Mouse (Mus musculus): ENCODE data around the gene Rec114. TPM values are rescaled to one million over a fixed set of nuclear protein-coding genes. Genes with fewer than 3 reads are reported as not detected.

Rec114 gene
- polyA plus RNA-seq, 1 experiment = 5.0 TPM

DNA sequence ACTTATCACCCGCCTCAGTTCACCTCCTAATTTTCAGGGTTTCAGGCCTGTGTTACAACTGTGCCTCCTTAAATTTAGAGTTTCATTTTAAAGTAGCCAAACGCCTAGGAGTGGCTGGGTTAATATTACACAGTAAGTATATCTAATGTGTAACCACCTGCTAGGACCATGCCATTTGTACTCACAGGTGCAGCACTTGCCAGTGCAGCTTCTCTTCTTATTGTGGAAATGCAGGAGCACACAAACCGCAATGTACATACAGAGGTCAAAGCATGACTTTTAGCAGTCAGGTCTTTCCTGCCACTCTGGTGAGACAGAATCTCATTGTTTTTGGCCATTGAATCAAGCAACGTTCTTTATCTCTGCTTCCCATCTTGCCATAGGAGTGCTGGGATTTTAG is 89.3 kb downstream of the Rec114 start:
- Histone ChIP-seq H3K36me3 (ENCODE audit: control insufficient read depth, insufficient read depth, low read length) (peaks cover 13% of the 10 kb centered on the region), H3K4me3 (ENCODE audit: extremely low read depth, insufficient read depth, insufficient read length) (no peak overlapping the region), H3K27me3 (ENCODE audit: control insufficient read depth, insufficient read depth, low read length) (no peaks in the 10 kb centered on the region), H3K4me1 (ENCODE audit: control insufficient read depth, insufficient read depth, insufficient read length) (peaks cover 5% of the 10 kb centered on the region), H3K27ac (ENCODE audit: insufficient read depth, low read length) (no peak overlapping the region)
- 88% methylated on average over 4 of the region's 4 CpGs for WGBS
- no peak for DNase-seq (ENCODE audit: low read depth in 1 of 2, low spot score in 2 of 2)
- TF ChIP-seq POLR2A (IDR thresholded peaks at IDR 0.05; ENCODE audit: low read depth, low read length) = no peak
- no peak for TF ChIP-seq CTCF (IDR thresholded peaks at IDR 0.05; ENCODE audit: extremely low read depth, insufficient read depth, insufficient read length, insufficient replicate concordance)

DNA sequence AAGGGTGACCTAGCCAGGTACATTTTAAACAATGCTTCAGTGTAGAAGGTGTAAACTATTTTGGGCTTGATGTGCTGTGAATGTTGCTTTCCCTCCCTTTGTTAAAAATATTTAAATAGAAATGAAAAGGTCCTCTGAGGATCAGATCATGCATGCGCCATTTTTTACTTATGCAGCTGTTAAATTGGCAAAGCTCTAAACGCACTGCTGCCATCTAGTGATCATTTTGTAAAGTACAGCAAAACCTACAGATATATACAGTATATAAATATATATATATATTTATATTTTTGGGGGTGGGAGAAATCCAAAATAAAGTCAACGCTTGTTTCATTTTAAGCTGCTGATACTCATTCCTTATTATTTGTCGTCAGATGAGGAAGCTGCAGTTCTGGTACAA is 91.8 kb downstream of the Rec114 start:
- H3K4me3 ChIP-seq (ENCODE audit: extremely low read depth, insufficient read depth, insufficient read length) = no peak overlapping the region
- H3K27me3 ChIP-seq (ENCODE audit: control insufficient read depth, insufficient read depth, low read length) = no peaks in the 10 kb centered on the region

DNA sequence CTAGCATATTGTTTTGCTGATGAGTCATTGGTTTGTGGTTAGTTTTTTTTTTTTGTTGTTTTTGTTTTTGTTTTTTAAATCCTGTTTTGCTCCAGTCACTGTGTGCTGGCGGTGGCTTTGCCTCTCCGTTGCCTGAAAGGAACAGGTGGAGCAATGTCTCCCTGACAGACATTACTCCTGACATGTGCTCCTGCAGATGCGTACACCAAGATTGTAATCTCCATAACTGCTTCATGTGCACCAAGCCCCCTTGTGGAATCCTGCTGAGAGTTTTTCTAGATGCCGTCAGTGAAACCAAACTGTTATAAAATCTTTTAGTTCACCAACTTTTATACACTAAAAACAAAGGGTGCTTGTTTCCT is 94.5 kb downstream of the Rec114 start:
- DNase-seq (ENCODE audit: low read depth in 1 of 2, low spot score in 2 of 2) = no peak
- H3K27me3 ChIP-seq (ENCODE audit: control insufficient read depth, insufficient read depth, low read length) = no peaks in the 10 kb centered on the region
- no peak overlapping the region for H3K4me3 ChIP-seq (ENCODE audit: extremely low read depth, insufficient read depth, insufficient read length)
- 77% methylated on average over 4 of the region's 4 CpGs for WGBS
- TF ChIP-seq POLR2A (IDR thresholded peaks at IDR 0.05; ENCODE audit: low read depth, low read length) = no peak
- TF ChIP-seq CTCF (IDR thresholded peaks at IDR 0.05; ENCODE audit: extremely low read depth, insufficient read depth, insufficient read length, insufficient replicate concordance) = no peak
- H3K36me3 ChIP-seq (ENCODE audit: control insufficient read depth, insufficient read depth, low read length) = peaks cover 24% of the 10 kb centered on the region
- no peak overlapping the region for H3K27ac ChIP-seq (ENCODE audit: insufficient read depth, low read length)
- no peaks in the 10 kb centered on the region for H3K4me1 ChIP-seq (ENCODE audit: control insufficient read depth, insufficient read depth, insufficient read length)

More for the DNA sequence above, 91.8 kb downstream of the Rec114 start:
- Histone ChIP-seq H3K4me1 (ENCODE audit: control insufficient read depth, insufficient read depth, insufficient read length) (no peaks in the 10 kb centered on the region; the same call in none of the 2 replicates), H3K27ac (ENCODE audit: insufficient read depth, low read length) (no peak overlapping the region), H3K36me3 (ENCODE audit: control insufficient read depth, insufficient read depth, low read length) (peaks cover 14% of the 10 kb centered on the region)
- TF ChIP-seq CTCF (IDR thresholded peaks at IDR 0.05; ENCODE audit: extremely low read depth, insufficient read depth, insufficient read length, insufficient replicate concordance) (no peak), POLR2A (IDR thresholded peaks at IDR 0.05; ENCODE audit: low read depth, low read length) (no peak)
- peak in 1 of 2 experiments; percentile 50 for DNase-seq (ENCODE audit: low read depth in 1 of 2, low spot score in 2 of 2)
- WGBS = 55% methylated on average over 4 of the region's 4 CpGs

DNA sequence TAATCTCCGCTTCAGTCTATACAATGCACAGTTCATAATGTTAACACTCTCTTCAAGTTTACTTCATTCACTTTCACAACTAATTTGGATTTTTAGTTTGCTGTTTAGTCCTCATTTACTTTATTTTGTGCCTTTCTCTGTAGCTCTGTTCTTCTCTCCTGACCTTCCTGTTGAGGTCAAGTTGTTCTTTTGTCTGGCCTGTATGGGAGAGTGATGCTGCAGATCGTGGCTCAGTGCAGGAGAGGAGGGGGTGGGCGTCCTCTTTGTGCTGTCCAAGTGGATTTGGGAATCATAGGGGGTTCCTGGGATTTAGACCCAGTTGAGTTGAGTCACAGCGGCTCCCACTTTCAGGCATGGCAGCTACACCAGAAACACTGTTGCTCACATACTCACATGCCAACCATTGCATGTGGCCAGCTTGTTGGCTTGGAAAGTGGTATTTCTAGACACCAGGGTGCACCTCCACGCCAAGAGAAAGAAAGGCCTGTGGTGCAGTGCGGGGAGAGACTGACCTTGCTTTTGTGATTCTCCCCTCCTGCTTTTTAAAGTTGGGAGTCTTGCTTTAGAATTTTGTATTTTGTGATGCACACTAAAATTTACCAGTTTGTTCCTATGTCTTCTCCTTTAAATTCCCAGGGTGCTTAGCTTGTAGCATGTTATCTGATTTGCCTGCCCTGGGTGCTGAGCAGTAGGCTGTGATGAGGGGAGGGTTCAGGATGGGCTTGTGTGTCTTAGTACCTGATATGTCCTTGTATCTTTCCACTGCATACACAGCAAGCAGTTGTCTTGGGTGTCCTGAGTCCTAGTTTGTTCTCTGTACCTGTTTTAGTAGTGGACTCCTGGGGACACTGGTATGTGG is 95.1 kb downstream of the Rec114 start:
- Histone ChIP-seq H3K27me3 (ENCODE audit: control insufficient read depth, insufficient read depth, low read length) (no peaks in the 10 kb centered on the region), H3K36me3 (ENCODE audit: control insufficient read depth, insufficient read depth, low read length) (peaks cover 28% of the 10 kb centered on the region), H3K27ac (ENCODE audit: insufficient read depth, low read length) (no peak overlapping the region), H3K4me3 (ENCODE audit: extremely low read depth, insufficient read depth, insufficient read length) (no peak overlapping the region), H3K4me1 (ENCODE audit: control insufficient read depth, insufficient read depth, insufficient read length) (no peaks in the 10 kb centered on the region)
- WGBS = 94% methylated on average over 6 of the region's 6 CpGs
- DNase-seq (ENCODE audit: low read depth in 1 of 2, low spot score in 2 of 2) = no peak
- TF ChIP-seq POLR2A (IDR thresholded peaks at IDR 0.05; ENCODE audit: low read depth, low read length) (no peak), CTCF (IDR thresholded peaks at IDR 0.05; ENCODE audit: extremely low read depth, insufficient read depth, insufficient read length, insufficient replicate concordance) (no peak)

DNA sequence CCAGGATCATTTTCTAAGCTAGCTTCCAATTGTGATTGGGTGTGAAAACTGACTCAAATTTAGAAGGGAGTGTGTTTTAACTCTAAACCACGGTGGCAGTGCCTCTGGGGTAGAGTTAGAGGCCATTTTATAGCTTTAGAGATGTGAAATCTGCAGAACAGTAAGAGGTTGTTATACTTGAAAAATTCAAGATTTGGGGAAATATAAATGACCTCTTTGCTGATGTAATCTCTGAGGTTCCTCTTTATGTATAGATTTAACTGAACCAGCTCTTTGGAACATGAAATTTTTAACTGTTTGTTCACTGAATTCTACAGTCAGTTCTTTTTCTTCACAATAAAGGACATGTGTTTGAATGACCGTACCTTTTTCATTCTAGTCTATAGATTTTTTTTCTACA is 113.3 kb downstream of the Rec114 start:
- Histone ChIP-seq H3K27me3 (ENCODE audit: control insufficient read depth, insufficient read depth, low read length) (no peaks in the 10 kb centered on the region), H3K36me3 (ENCODE audit: control insufficient read depth, insufficient read depth, low read length) (peaks cover 12% of the 10 kb centered on the region), H3K4me1 (ENCODE audit: control insufficient read depth, insufficient read depth, insufficient read length) (peaks cover 4% of the 10 kb centered on the region; the same call in 1 of the 2 replicates), H3K4me3 (ENCODE audit: extremely low read depth, insufficient read depth, insufficient read length) (no peak overlapping the region), H3K27ac (ENCODE audit: insufficient read depth, low read length) (no peak overlapping the region)
- DNase-seq (ENCODE audit: low read depth in 1 of 2, low spot score in 2 of 2) = no peak
- no peak for TF ChIP-seq POLR2A (IDR thresholded peaks at IDR 0.05; ENCODE audit: low read depth, low read length)
- no peak for TF ChIP-seq CTCF (IDR thresholded peaks at IDR 0.05; ENCODE audit: extremely low read depth, insufficient read depth, insufficient read length, insufficient replicate concordance)
- WGBS = 65% methylated on average over 2 of the region's 2 CpGs

DNA sequence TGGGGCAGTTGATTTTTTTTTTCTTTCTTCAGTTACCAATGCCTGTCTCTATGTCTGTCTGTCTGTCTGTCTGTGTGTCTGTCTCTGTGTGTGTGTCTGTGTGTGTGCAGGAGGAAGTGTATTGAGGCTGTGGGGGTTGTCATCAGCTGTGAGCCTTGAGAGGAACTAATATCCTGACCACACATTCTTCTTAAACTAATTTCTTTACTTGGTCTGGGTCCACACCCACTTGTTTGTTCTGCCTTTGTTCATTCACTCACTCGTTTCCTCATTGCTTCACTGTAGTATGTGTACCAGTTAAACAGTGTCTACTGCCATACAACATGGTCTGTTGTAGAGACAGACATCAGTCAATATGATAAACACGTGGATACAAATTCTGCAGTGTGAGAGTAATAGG is 116.6 kb downstream of the Rec114 start:
- 52% methylated on average over 2 of the region's 2 CpGs for WGBS
- TF ChIP-seq CTCF (IDR thresholded peaks at IDR 0.05; ENCODE audit: extremely low read depth, insufficient read depth, insufficient read length, insufficient replicate concordance) = no peak
- no peak for TF ChIP-seq POLR2A (IDR thresholded peaks at IDR 0.05; ENCODE audit: low read depth, low read length)
- Histone ChIP-seq H3K27me3 (ENCODE audit: control insufficient read depth, insufficient read depth, low read length) (no peaks in the 10 kb centered on the region), H3K4me1 (ENCODE audit: control insufficient read depth, insufficient read depth, insufficient read length) (peaks cover 4% of the 10 kb centered on the region; the same call in 1 of the 2 replicates), H3K4me3 (ENCODE audit: extremely low read depth, insufficient read depth, insufficient read length) (no peak overlapping the region), H3K36me3 (ENCODE audit: control insufficient read depth, insufficient read depth, low read length) (peaks cover 12% of the 10 kb centered on the region), H3K27ac (ENCODE audit: insufficient read depth, low read length) (no peak overlapping the region)
- DNase-seq (ENCODE audit: low read depth in 1 of 2, low spot score in 2 of 2) = no peak

DNA sequence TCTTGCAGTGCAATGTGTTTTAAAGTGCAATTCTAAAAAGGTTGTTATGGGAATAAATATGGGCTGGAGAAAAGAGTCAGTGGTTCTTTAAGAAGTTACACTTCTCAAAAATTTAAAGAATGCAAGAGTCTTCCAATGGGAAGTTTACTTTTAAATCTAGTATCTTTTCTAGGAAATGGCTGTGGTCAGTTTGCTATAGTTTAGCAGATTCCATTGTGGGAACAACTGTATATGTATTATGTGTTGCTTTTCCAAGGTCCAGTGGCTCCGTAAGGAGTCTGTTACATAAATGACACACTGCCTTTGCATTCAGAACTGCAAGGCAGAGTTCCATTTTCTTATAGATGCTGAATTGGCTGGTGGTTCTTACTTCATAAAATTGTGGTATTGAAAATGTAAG is 120.8 kb downstream of the Rec114 start:
- Histone ChIP-seq H3K36me3 (ENCODE audit: control insufficient read depth, insufficient read depth, low read length) (peaks cover 5% of the 10 kb centered on the region), H3K4me3 (ENCODE audit: extremely low read depth, insufficient read depth, insufficient read length) (no peak overlapping the region), H3K4me1 (ENCODE audit: control insufficient read depth, insufficient read depth, insufficient read length) (peaks cover 2% of the 10 kb centered on the region; the same call in 1 of the 2 replicates), H3K27ac (ENCODE audit: insufficient read depth, low read length) (no peak overlapping the region), H3K27me3 (ENCODE audit: control insufficient read depth, insufficient read depth, low read length) (no peaks in the 10 kb centered on the region)
- TF ChIP-seq POLR2A (IDR thresholded peaks at IDR 0.05; ENCODE audit: low read depth, low read length) = no peak
- no peak for TF ChIP-seq CTCF (IDR thresholded peaks at IDR 0.05; ENCODE audit: extremely low read depth, insufficient read depth, insufficient read length, insufficient replicate concordance)
- no peak for DNase-seq (ENCODE audit: low read depth in 1 of 2, low spot score in 2 of 2)
- 94% methylated on average over 1 of the region's 1 CpGs for WGBS
